Mouse (Mus musculus): ENCODE data around the gene Herc2.
A peak's percentile ranks its signal among the peaks of the same experiment; 100 is the strongest.
"Not testable (repeated sequence)": the region's sequence is repeated elsewhere in the genome, so short reads cannot be mapped to it uniquely, and the experiment has no call there.

Herc2 gene

GRCm38 (mm10) chr7:56049831-56050321 is at the start of gene Herc2:
TSS of gene Herc2 (plus strand) at chr7:56050196.
- peak; percentile 99 for DNase-seq

- DNase-seq, result no peak
These were observed 39.5 kb upstream of the Herc2 start for GRCm38 (mm10) chr7:56010318-56011017.

- DNase-seq, result no peak
These were observed 39.0 kb upstream of the Herc2 start for GRCm38 (mm10) chr7:56011018-56011333.

- DNase-seq, result peak; percentile 33
These were observed 36.6 kb upstream of the Herc2 start for GRCm38 (mm10) chr7:56013261-56014001.

GRCm38 (mm10) chr7:56014002-56014702 is 35.8 kb upstream of the Herc2 start:
- not testable (repeated sequence) for DNase-seq

- peak; percentile 93 for DNase-seq
These were observed 34.8 kb upstream of the Herc2 start for GRCm38 (mm10) chr7:56015172-56015571.

GRCm38 (mm10) chr7:56015837-56016236 is 34.2 kb upstream of the Herc2 start:
- peak; percentile 34 for DNase-seq

- no peak for DNase-seq
These were observed 32.2 kb upstream of the Herc2 start for GRCm38 (mm10) chr7:56017761-56018160.

- DNase-seq, result no peak
These were observed 31.5 kb upstream of the Herc2 start for GRCm38 (mm10) chr7:56018446-56018971.

GRCm38 (mm10) chr7:56018972-56019929 is 30.7 kb upstream of the Herc2 start:
- DNase-seq, result peak; percentile 90

GRCm38 (mm10) chr7:56019930-56020253 is 30.1 kb upstream of the Herc2 start, which contains the start of gene Nipa1:
TSS of gene Nipa1 (minus strand) at chr7:56019954.
- no peak for DNase-seq

GRCm38 (mm10) chr7:56023586-56023985 is 26.4 kb upstream of the Herc2 start:
- no peak for DNase-seq

- peak; percentile 91 for DNase-seq
These were observed 7.6 kb upstream of the Herc2 start for GRCm38 (mm10) chr7:56042353-56042752.

- DNase-seq, result no peak
These were observed 6.3 kb upstream of the Herc2 start for GRCm38 (mm10) chr7:56043577-56044266.

GRCm38 (mm10) chr7:56044267-56044629 is 5.7 kb upstream of the Herc2 start:
- DNase-seq, result no peak

- DNase-seq, result no peak
These were observed 2.8 kb upstream of the Herc2 start for GRCm38 (mm10) chr7:56047178-56047577.

GRCm38 (mm10) chr7:56050487-56050911 is 503 bp downstream of the Herc2 start:
- peak; percentile 41 for DNase-seq

- DNase-seq, result no peak
These were observed 3.0 kb downstream of the Herc2 start for GRCm38 (mm10) chr7:56052996-56053395.

GRCm38 (mm10) chr7:56055338-56055737 is 5.3 kb downstream of the Herc2 start:
- DNase-seq, result no peak

- DNase-seq, result no peak
These were observed 14.9 kb downstream of the Herc2 start for GRCm38 (mm10) chr7:56064876-56065275.

- no peak for DNase-seq
These were observed 16.1 kb downstream of the Herc2 start for GRCm38 (mm10) chr7:56066136-56066535.

GRCm38 (mm10) chr7:56066634-56067033 is 16.6 kb downstream of the Herc2 start:
- no peak for DNase-seq
